Mouse (Mus musculus): ENCODE data around the gene Col23a1. TPM values are rescaled to one million over a fixed set of nuclear protein-coding genes. Genes with fewer than 3 reads are reported as not detected.
A peak's percentile ranks its signal among the peaks of the same experiment; 100 is the strongest.

The Col23a1 gene
- polyA plus RNA-seq, 1 experiment from 2014 or later, result 23.6 TPM

DNA sequence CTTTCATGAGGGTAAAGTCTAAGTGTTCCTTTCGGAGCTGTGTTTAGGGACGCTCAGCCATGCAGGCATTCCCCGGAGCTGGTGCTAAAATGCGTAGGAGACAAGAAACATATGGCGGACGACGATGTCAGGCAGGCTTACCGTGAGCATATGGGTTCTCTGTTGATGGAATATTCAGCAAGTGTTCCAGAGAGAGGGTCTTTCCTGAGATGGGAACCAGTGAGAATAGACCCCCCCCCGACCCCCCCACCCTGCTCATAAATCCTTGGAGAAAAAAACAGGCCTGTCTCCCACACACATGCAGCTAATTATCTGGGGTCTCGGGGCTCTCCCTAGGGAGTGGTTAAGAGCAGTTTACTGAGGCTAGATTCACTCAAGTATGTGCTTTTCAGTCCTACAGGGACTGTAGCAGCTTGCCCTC is 212.7 kb downstream of the Col23a1 start:
- H3K27ac ChIP-seq, result peak overlapping the region; percentile 44; the same call in 1 of the 2 replicates
- no peak overlapping the region for H3K4me3 ChIP-seq
- 20% methylated on average over 10 of the region's 10 CpGs for WGBS
- H3K9ac ChIP-seq, result no peak overlapping the region
- peaks cover 25% of the 10 kb centered on the region for H3K4me1 ChIP-seq
- peak overlapping the region; percentile 32; the same call in 1 of the 2 replicates for H3K4me2 ChIP-seq (replicated peaks)
- no peaks in the 10 kb centered on the region for H3K9me3 ChIP-seq
- H3K36me3 ChIP-seq, result no peaks in the 10 kb centered on the region
- ATAC-seq (ENCODE audit: low FRiP score, low read depth), result no peak
- H3K27me3 ChIP-seq, result no peaks in the 10 kb centered on the region

DNA sequence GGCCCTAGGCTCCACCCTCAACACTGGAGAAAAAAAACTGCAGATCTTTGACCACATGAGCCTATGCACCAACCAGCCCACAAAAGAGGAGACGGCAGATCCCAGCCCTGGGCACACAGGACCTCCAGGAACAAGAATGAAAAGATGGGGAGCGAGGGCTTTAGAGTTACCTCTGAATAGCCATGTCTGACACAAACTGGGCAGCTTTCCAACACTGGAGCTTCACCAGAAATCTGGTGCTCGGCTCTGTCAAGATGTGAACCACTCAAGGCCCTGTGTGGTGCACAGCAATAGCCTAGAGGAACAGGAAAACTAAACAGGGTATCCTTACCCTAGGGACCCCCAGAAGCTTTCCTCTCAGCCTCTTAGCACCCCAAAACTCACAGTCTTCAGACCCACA is 215.2 kb downstream of the Col23a1 start:
- no peaks in the 10 kb centered on the region for H3K27me3 ChIP-seq
- H3K36me3 ChIP-seq, result no peaks in the 10 kb centered on the region
- H3K27ac ChIP-seq, result no peak overlapping the region
- no peak overlapping the region for H3K4me3 ChIP-seq
- H3K9me3 ChIP-seq, result no peaks in the 10 kb centered on the region
- 60% methylated on average over 3 of the region's 3 CpGs for WGBS
- no peak overlapping the region for H3K9ac ChIP-seq
- ATAC-seq (ENCODE audit: low FRiP score, low read depth), result no peak
- H3K4me2 ChIP-seq (replicated peaks), result no peak overlapping the region
- H3K4me1 ChIP-seq, result peaks cover 45% of the 10 kb centered on the region

DNA sequence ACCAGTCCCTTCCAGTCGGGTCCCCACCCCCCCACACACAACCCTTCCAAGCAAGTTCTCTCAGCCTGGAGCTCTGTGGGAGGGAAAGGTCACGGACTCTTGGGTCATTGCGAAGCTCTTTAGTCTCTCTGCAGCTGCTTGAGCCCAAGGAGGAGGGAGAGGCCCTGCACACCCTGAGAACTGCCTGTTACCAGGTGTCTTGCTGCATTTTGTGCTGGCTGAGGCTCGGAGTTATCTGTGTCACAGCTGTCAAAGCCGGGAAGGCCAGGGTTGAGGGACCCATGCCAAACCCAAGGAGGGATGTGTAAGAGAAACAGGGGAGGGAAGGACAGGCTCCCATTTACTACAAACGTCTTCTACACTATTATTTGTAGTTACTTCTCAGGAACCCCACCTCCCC is 218.3 kb downstream of the Col23a1 start:
- Histone ChIP-seq H3K9ac (no peak overlapping the region), H3K4me3 (no peak overlapping the region), H3K4me1 (peaks cover 39% of the 10 kb centered on the region), H3K27ac (no peak overlapping the region), H3K36me3 (no peaks in the 10 kb centered on the region), H3K27me3 (no peaks in the 10 kb centered on the region), H3K9me3 (no peaks in the 10 kb centered on the region), H3K4me2 (replicated peaks) (no peak overlapping the region)
- WGBS, result 32% methylated on average over 6 of the region's 6 CpGs
- ATAC-seq (ENCODE audit: low FRiP score, low read depth), result no peak

DNA sequence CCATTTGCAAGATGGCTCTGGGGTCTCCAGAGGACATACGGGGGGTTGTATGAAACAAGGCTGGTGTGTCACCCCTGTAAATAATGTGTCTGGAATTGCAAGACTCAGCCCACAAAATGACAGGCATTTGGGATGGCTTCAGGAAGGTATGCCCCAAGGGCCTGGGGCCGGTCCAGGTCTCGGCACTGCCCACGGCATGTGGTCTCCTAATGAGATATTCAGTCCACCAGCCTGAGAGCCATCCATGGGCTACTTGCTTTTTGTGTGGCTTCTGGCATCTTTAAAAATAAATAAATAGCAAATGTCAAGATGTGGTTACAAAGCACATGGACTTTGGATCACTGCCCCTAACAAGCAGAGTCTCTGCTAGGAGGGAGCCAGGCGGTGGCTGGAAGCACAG is 219.5 kb downstream of the Col23a1 start:
- ATAC-seq (ENCODE audit: low FRiP score, low read depth), result no peak
- Histone ChIP-seq H3K4me3 (no peak overlapping the region), H3K36me3 (no peaks in the 10 kb centered on the region), H3K27ac (no peak overlapping the region), H3K9me3 (no peaks in the 10 kb centered on the region), H3K4me1 (peaks cover 33% of the 10 kb centered on the region), H3K4me2 (replicated peaks) (no peak overlapping the region), H3K9ac (no peak overlapping the region), H3K27me3 (no peaks in the 10 kb centered on the region)
- WGBS, result 57% methylated on average over 5 of the region's 5 CpGs

DNA sequence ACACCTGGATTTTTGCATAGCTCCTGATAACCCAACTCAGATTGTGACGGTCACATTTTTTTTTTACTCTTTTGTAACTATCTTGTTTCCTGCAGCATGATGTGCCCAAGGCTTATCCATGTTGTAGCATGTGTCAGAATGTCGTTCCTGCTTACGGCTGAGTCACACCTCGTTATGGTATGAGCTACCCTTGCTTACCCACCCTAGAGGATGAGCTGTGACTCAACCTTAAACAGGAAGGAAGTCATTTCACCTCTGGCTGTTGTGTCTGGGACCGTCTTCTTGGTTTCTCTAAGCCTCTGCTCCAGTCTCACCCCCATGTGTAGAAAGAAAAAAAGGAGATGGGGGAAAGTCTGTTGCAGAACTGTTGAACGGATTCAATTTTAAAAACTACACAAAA is 223.3 kb downstream of the Col23a1 start:
- ATAC-seq (ENCODE audit: low FRiP score, low read depth), result no peak

GRCm38 (mm10) chr11:51515346-51515745 is 225.6 kb downstream of the Col23a1 start:
- 87% methylated on average over 11 of the region's 11 CpGs for WGBS
- no peak overlapping the region for H3K27ac ChIP-seq
- H3K4me3 ChIP-seq, result no peak overlapping the region
- H3K36me3 ChIP-seq, result no peaks in the 10 kb centered on the region
- 0 out of 2 replicates have a peak, but pooled peaks cover 6% of the 10 kb centered on the region for H3K4me1 ChIP-seq
- H3K4me2 ChIP-seq (replicated peaks), result no peak overlapping the region
- no peak overlapping the region for H3K9ac ChIP-seq
- no peak for ATAC-seq (ENCODE audit: low FRiP score, low read depth)
- no peaks in the 10 kb centered on the region for H3K27me3 ChIP-seq
- no peaks in the 10 kb centered on the region for H3K9me3 ChIP-seq

More for the DNA sequence above, 223.3 kb downstream of the Col23a1 start:
- Histone ChIP-seq H3K27me3 (no peaks in the 10 kb centered on the region), H3K4me2 (replicated peaks) (no peak overlapping the region), H3K9me3 (no peaks in the 10 kb centered on the region), H3K4me3 (no peak overlapping the region), H3K4me1 (peaks cover 21% of the 10 kb centered on the region), H3K9ac (no peak overlapping the region), H3K27ac (no peak overlapping the region), H3K36me3 (no peaks in the 10 kb centered on the region)
- 75% methylated on average over 6 of the region's 6 CpGs for WGBS

DNA sequence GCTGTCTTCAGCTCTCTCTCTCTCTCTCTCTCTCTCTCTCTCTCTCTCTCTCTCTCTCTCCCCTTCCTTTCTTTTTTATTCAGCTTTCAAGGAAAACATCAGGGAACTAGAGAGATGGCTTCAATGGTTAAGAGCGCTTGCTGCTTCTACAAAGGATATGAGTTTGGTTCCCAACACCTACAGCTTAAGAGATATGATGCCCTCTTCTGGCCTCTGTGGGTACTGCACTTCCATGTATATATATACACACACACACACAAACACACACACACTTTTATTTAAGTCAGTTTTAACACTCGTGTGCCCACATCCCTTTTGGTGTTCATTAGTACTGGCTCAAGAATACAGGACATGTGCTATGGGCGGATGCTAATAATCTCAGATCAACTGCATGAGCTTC is 228.4 kb downstream of the Col23a1 start:
- H3K9ac ChIP-seq, result no peak overlapping the region
- no peaks in the 10 kb centered on the region for H3K27me3 ChIP-seq
- no peaks in the 10 kb centered on the region for H3K9me3 ChIP-seq
- H3K4me1 ChIP-seq, result peaks cover 10% of the 10 kb centered on the region
- H3K4me2 ChIP-seq (replicated peaks), result no peak overlapping the region
- H3K4me3 ChIP-seq, result no peak overlapping the region
- 94% methylated on average over 3 of the region's 3 CpGs for WGBS
- H3K36me3 ChIP-seq, result no peaks in the 10 kb centered on the region
- no peak overlapping the region for H3K27ac ChIP-seq
- no peak for ATAC-seq (ENCODE audit: low FRiP score, low read depth)

DNA sequence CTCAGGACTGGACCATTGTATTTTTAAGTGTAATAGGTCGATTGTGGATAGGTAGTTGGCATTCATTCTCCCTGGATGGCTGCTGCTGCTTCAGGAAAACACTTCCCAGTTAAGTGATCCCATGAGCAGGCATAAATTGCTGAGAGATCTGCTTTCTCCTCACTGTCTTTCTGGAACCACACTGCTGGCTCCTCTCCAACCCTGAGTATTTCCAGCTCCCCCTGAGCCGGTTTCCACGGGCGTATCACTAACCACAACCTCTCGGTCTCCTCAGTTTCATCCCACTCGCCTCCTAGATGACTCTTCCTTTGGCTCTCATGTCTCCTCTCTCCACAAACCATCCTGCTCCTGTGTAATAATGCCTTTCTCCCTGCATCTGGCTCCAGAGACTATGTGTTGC is 228.9 kb downstream of the Col23a1 start:
- H3K27ac ChIP-seq, result no peak overlapping the region

DNA sequence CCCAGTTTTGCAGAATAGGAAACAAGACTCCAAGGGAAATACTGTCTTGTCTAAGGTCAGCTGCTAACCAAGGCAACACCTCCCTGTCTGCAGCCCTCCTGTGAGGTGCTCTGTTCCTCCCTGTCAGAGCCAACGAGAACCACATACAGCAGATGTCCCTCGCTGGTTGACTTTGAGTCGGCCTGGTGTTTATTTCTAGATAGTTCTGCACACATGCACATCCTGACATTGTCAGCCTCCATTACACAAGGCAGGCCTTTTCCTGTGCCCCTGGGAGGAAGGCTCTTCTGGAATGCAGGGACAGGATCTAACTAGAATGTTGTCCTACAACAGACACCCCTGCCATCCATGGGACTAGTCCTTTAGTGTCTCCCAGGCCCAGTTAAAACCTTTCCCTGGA is 231.7 kb downstream of the Col23a1 start:
- Histone ChIP-seq H3K9ac (no peak overlapping the region), H3K4me1 (peaks cover 29% of the 10 kb centered on the region), H3K27ac (no peak overlapping the region), H3K36me3 (no peaks in the 10 kb centered on the region), H3K4me2 (replicated peaks) (no peak overlapping the region), H3K4me3 (no peak overlapping the region), H3K27me3 (no peaks in the 10 kb centered on the region), H3K9me3 (no peaks in the 10 kb centered on the region)
- 50% methylated on average over 3 of the region's 3 CpGs for WGBS
- no peak for ATAC-seq (ENCODE audit: low FRiP score, low read depth)

More for the DNA sequence above, 228.9 kb downstream of the Col23a1 start:
- WGBS, result 68% methylated on average over 6 of the region's 6 CpGs
- no peaks in the 10 kb centered on the region for H3K9me3 ChIP-seq
- H3K36me3 ChIP-seq, result no peaks in the 10 kb centered on the region
- H3K4me2 ChIP-seq (replicated peaks), result no peak overlapping the region
- H3K4me3 ChIP-seq, result no peak overlapping the region
- H3K27me3 ChIP-seq, result no peaks in the 10 kb centered on the region
- ATAC-seq (ENCODE audit: low FRiP score, low read depth), result no peak
- peaks cover 15% of the 10 kb centered on the region for H3K4me1 ChIP-seq
- no peak overlapping the region for H3K9ac ChIP-seq

DNA sequence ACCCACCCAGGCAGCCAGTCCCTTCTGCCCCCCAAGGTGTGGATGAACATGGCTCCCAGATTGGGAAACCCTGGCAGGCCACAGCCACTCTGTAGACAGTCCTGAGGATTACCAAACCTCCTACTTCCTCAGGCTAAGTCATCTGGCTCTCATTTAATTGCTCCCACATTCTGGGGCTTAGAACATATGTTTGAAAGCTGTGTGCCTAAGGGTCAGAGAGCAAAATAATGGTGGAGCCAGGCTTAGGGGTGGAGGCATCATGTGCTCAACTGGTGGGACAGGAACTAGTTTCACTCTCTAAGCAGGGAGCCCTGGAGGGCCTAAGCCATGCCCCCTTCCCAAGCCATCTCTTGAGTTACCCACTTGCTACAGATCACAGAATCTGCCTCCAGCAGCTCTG is 233.5 kb downstream of the Col23a1 start:
- no peak overlapping the region for H3K4me2 ChIP-seq (replicated peaks)
- peaks cover 45% of the 10 kb centered on the region for H3K4me1 ChIP-seq
- H3K4me3 ChIP-seq, result no peak overlapping the region
- H3K27me3 ChIP-seq, result no peaks in the 10 kb centered on the region
- ATAC-seq (ENCODE audit: low FRiP score, low read depth), result no peak
- no peak overlapping the region for H3K27ac ChIP-seq
- H3K36me3 ChIP-seq, result no peaks in the 10 kb centered on the region
- H3K9me3 ChIP-seq, result no peaks in the 10 kb centered on the region
- no peak overlapping the region for H3K9ac ChIP-seq

DNA sequence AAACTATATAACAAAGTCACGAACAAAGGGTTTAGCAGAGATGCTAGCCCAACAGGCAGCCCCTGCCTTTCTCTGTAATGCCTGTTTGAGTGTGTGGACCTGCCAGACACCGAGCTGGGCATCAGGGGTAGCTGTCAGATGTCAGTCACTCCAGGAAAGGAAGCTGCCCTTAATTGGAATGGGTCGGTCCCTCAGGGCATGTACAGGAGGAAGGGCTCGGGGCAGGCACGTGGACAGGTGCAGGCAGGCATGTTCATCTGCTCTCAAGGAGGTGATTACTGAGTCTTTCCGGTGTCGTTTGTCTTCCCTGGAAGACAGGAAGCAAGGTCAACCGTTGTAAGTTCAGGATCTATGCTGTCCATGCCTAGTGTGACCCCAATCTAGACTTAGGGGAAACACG is 233.9 kb downstream of the Col23a1 start:
- Histone ChIP-seq H3K9ac (no peak overlapping the region), H3K27ac (no peak overlapping the region), H3K4me3 (no peak overlapping the region), H3K9me3 (no peaks in the 10 kb centered on the region), H3K4me2 (replicated peaks) (no peak overlapping the region), H3K27me3 (no peaks in the 10 kb centered on the region), H3K4me1 (peaks cover 45% of the 10 kb centered on the region), H3K36me3 (no peaks in the 10 kb centered on the region)
- WGBS, result 35% methylated on average over 9 of the region's 9 CpGs
- ATAC-seq (ENCODE audit: low FRiP score, low read depth), result no peak

DNA sequence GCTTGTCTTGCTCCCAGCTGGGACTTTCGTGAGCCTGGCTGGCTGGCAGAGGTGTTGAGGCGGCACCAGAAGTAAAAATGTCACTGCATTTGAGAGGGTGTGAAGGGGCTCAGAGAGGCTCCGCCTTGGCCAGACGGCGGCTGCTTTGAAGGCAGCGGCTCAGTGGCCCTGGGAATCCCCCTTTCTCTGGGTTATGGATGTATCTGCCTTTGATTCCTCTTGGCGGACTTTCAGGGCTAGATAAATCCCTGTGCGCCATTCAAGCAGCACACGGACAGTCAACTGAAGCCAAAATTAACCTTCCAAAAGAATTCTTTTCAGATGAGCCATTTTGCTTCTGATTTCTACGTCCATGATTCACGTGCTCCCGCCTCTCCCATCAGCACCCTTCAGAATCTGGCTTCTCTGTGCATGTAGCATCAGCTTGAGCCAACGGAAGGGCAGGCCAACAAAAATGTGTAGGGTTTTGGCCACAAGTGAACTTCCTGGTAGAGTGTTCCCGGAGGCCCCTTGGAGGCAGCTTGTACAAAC is 237.0 kb downstream of the Col23a1 start:
- H3K27ac ChIP-seq, result peak overlapping the region; percentile 17; the same call in 1 of the 2 replicates
- no peak for ATAC-seq (ENCODE audit: low FRiP score, low read depth)
- peak overlapping the region; percentile 38 for H3K4me2 ChIP-seq (replicated peaks)
- no peaks in the 10 kb centered on the region for H3K27me3 ChIP-seq
- peak overlapping the region; percentile 20; the same call in 1 of the 2 replicates for H3K9ac ChIP-seq
- H3K4me1 ChIP-seq, result peaks cover 45% of the 10 kb centered on the region
- 20% methylated on average over 14 of the region's 14 CpGs for WGBS
- no peaks in the 10 kb centered on the region for H3K9me3 ChIP-seq
- no peaks in the 10 kb centered on the region for H3K36me3 ChIP-seq
- no peak overlapping the region for H3K4me3 ChIP-seq

DNA sequence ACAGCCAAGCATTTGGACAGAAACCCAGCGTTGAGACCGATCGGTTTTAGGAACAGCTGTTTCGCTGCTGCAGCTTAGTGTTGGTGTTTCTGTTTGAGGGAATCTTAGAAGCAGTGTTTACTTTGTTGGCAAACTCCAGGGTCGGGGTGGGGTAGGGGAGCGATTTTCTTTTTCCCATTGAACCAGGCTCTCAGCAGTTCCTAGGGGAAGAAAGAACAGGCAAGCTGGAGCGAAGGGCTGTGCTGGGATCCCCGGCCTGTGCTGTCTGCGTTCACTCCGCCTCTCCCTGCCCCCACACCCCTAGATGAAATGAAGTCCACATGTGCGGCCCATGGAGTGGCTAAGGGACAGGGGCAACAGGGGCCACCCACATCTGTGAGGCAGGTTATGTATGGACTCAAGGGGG is 243.4 kb downstream of the Col23a1 start:
- peak; percentile 55; the same call in 1 of the 2 replicates for ATAC-seq (ENCODE audit: low FRiP score, low read depth)
- WGBS, result 22% methylated on average over 11 of the region's 11 CpGs
- Histone ChIP-seq H3K4me3 (no peak overlapping the region), H3K27me3 (0 out of 2 replicates have a peak, but pooled peaks cover 8% of the 10 kb centered on the region), H3K36me3 (no peaks in the 10 kb centered on the region), H3K4me1 (peaks cover 15% of the 10 kb centered on the region), H3K9me3 (no peaks in the 10 kb centered on the region), H3K4me2 (replicated peaks) (peak overlapping the region; percentile 38), H3K9ac (no peak overlapping the region), H3K27ac (0 out of 2 replicates have a peak overlapping the region, but pooled peaks have one; percentile 52)
